Mouse (Mus musculus) liver, adult 2 months (tissue): ENCODE measurements around the gene Gm20721. TPM values are rescaled to one million over a fixed set of nuclear protein-coding genes. Genes with fewer than 3 reads are reported as not detected.
A peak's percentile ranks its signal among the peaks of the same experiment; 100 is the strongest.

Source experiments
- DNase-seq: peaks from one replicate; pipeline ENCODE4 v3.0.0-alpha.2; 2011; ENCODE audit warnings: low read depth, low spot score; ENCODE audit errors: extremely low read depth
- H3K27ac ChIP-seq: fragments of 200-500 bp; replicated peaks from 2 replicates; pipeline ENCODE4 v1.5.1; 2012; ENCODE audit warnings: low read depth, mild to moderate bottlenecking, control low read depth, inconsistent platforms, low read length; ENCODE audit not compliant: insufficient read depth
- H3K27me3 ChIP-seq: fragments of 200-500 bp; 2 replicates; pipeline ENCODE4 v1.6.1; 2012; ENCODE audit warnings: mild to moderate bottlenecking, moderate library complexity, low read length, inconsistent platforms; ENCODE audit not compliant: control insufficient read depth, insufficient read depth
- H3K36me3 ChIP-seq: fragments of 200-500 bp; 2 replicates; pipeline ENCODE4 v1.6.1; 2012; ENCODE audit warnings: low read length, inconsistent platforms; ENCODE audit not compliant: control insufficient read depth, insufficient read depth
- H3K4me1 ChIP-seq: fragments of 200-500 bp; 2 replicates; pipeline ENCODE4 v1.6.1; 2011; ENCODE audit warnings: low read length; ENCODE audit not compliant: control insufficient read depth, insufficient read depth
- H3K4me3 ChIP-seq: fragments of 200-500 bp; 2 replicates; pipeline ENCODE4 v1.5.1; 2011; ENCODE audit warnings: low read depth, mild to moderate bottlenecking, control low read depth, low read length, moderate library complexity; ENCODE audit not compliant: insufficient read depth
- H3K79me2 ChIP-seq: fragments of 200-500 bp; 2 replicates; pipeline ENCODE4 v1.6.1; 2012; ENCODE audit warnings: inconsistent platforms, mild to moderate bottlenecking, low read length, moderate library complexity; ENCODE audit not compliant: control insufficient read depth, insufficient read depth
- H3K9ac ChIP-seq: fragments of 200-500 bp; 2 replicates; pipeline ENCODE4 v1.6.1; 2012; ENCODE audit warnings: low read depth, mild to moderate bottlenecking, control low read depth, inconsistent platforms, low read length
- CTCF ChIP-seq: fragments of 200-500 bp; IDR thresholded peaks from 2 replicates; pipeline ENCODE4 v1.5.1; 2011; ENCODE audit warnings: low read depth, low read length, control low read depth
- POLR2A ChIP-seq: fragments of 200-500 bp; IDR thresholded peaks from 2 replicates; pipeline ENCODE4 v1.6.1; 2011; ENCODE audit warnings: low read length, control low read depth; ENCODE audit not compliant: insufficient read depth; ENCODE audit errors: extremely low read depth
- WGBS: fragments of 180-500 bp; shearing (Covaris S2); methylation state at CpG from one replicate; pipeline ENCODE4 v1.1.7; 2018; 5-methylcytosine and 5-hydroxymethylcytosine counted together
- polyA plus RNA-seq: library from polyadenylated mRNA; depleted of rRNA; stranded (reverse); fragments of >200 nt; gene quantifications from 2 replicates; pipeline ENCODE4 v1.2.3, GENCODE M21; 2012
- total RNA-seq: library from RNA; depleted of rRNA; stranded (reverse); fragments of >200 nt; gene quantifications from 2 replicates; pipeline ENCODE4 v1.2.3, GENCODE M21; 2014

The Gm20721 gene
- total and polyA plus RNA-seq, 2 experiments: 0.31 TPM; not detected in 1

GRCm38 (mm10) chr2:174328926-174329662 lies 17.4 kb downstream of the Gm20721 start:
- DNase-seq: peak; percentile 49
- Histone ChIP-seq H3K79me2 (peaks cover 22% of the 10 kb centered on the region), H3K27ac (peak overlapping the region; percentile 73), H3K4me1 (peaks cover 9% of the 10 kb centered on the region), H3K36me3 (no peaks in the 10 kb centered on the region), H3K27me3 (no peaks in the 10 kb centered on the region; the same call in 1 of the 2 replicates), H3K9ac (peak overlapping the region; percentile 100), H3K4me3 (peak overlapping the region; percentile 100)
- WGBS: 30% methylated on average over 55 of the region's 58 CpGs
- TF ChIP-seq CTCF: peak; percentile 8; the same call in 1 of the 2 replicates
- no peak for TF ChIP-seq POLR2A

GRCm38 (mm10) chr2:174328358-174328905 lies 18.1 kb downstream of the Gm20721 start:
- Histone ChIP-seq H3K36me3 (no peaks in the 10 kb centered on the region), H3K9ac (peak overlapping the region; percentile 26), H3K27ac (no peak overlapping the region), H3K79me2 (peaks cover 18% of the 10 kb centered on the region), H3K4me3 (peak overlapping the region; percentile 100; the same call in 1 of the 2 replicates), H3K27me3 (no peaks in the 10 kb centered on the region; the same call in 1 of the 2 replicates), H3K4me1 (peaks cover 5% of the 10 kb centered on the region; the same call in 1 of the 2 replicates)
- WGBS: 52% methylated on average over 46 of the region's 46 CpGs
- TF ChIP-seq POLR2A (no peak), CTCF (no peak)
- DNase-seq: no peak

GRCm38 (mm10) chr2:174327295-174327981 lies 19.1 kb downstream of the Gm20721 start:
- peaks cover 5% of the 10 kb centered on the region; the same call in 1 of the 2 replicates for H3K4me1 ChIP-seq
- peak overlapping the region; percentile 66 for H3K4me3 ChIP-seq
- H3K9ac ChIP-seq: peak overlapping the region; percentile 60
- no peaks in the 10 kb centered on the region for H3K36me3 ChIP-seq
- TF ChIP-seq POLR2A (0 out of 2 replicates have a peak, but pooled peaks have one; percentile 32), CTCF (no peak)
- no peak overlapping the region for H3K27ac ChIP-seq
- peaks cover 12% of the 10 kb centered on the region for H3K79me2 ChIP-seq
- 53% methylated on average over 64 of the region's 64 CpGs for WGBS
- DNase-seq: no peak
- H3K27me3 ChIP-seq: no peaks in the 10 kb centered on the region; the same call in 1 of the 2 replicates

- H3K27ac ChIP-seq: no peak overlapping the region
- no peak for DNase-seq
- no peak for TF ChIP-seq CTCF
- TF ChIP-seq POLR2A: no peak
- peaks cover 12% of the 10 kb centered on the region for H3K79me2 ChIP-seq
- no peak overlapping the region for H3K9ac ChIP-seq
- H3K36me3 ChIP-seq: no peaks in the 10 kb centered on the region
- 75% methylated on average over 8 of the region's 8 CpGs for WGBS
- H3K4me3 ChIP-seq: no peak overlapping the region
- H3K27me3 ChIP-seq: no peaks in the 10 kb centered on the region; the same call in 1 of the 2 replicates
- peaks cover 5% of the 10 kb centered on the region; the same call in 1 of the 2 replicates for H3K4me1 ChIP-seq
Observed at GRCm38 (mm10) chr2:174326481-174326880, 20.0 kb downstream of the Gm20721 start.

GRCm38 (mm10) chr2:174325989-174326388 lies 20.5 kb downstream of the Gm20721 start:
- TF ChIP-seq POLR2A (no peak), CTCF (no peak)
- Histone ChIP-seq H3K27me3 (no peaks in the 10 kb centered on the region; the same call in 1 of the 2 replicates), H3K9ac (no peak overlapping the region), H3K4me1 (peaks cover 5% of the 10 kb centered on the region; the same call in 1 of the 2 replicates), H3K79me2 (peaks cover 9% of the 10 kb centered on the region), H3K4me3 (no peak overlapping the region), H3K27ac (no peak overlapping the region), H3K36me3 (no peaks in the 10 kb centered on the region)
- no peak for DNase-seq
- WGBS: 93% methylated on average over 4 of the region's 4 CpGs
